Mouse (Mus musculus) lung, postnatal 10 days (tissue): ENCODE data around the gene Snupn.
"Not testable (repeated sequence)": the region's sequence is repeated elsewhere in the genome, so short reads cannot be mapped to it uniquely, and the experiment has no call there.

ENCODE experiments used
- DNase-seq: peaks from one replicate; pipeline ENCODE4 v3.0.0; 2021

Snupn gene

GRCm38 (mm10) chr9:56950414-56951400 is at the start of gene Snupn:
Snupn (plus strand) TSS chr9:56950878.
- peak; percentile 99 for DNase-seq

GRCm38 (mm10) chr9:56901187-56901586 is 49.5 kb upstream of the Snupn start:
- DNase-seq: peak; percentile 39

- no peak for DNase-seq
Observed at GRCm38 (mm10) chr9:56903662-56904061, 47.0 kb upstream of the Snupn start.

GRCm38 (mm10) chr9:56907549-56907948 is 43.1 kb upstream of the Snupn start:
- DNase-seq: no peak

GRCm38 (mm10) chr9:56909991-56910390 is 40.7 kb upstream of the Snupn start:
- not testable (repeated sequence) for DNase-seq

GRCm38 (mm10) chr9:56911017-56911416 is 39.7 kb upstream of the Snupn start:
- no peak for DNase-seq

- DNase-seq: no peak
Observed at GRCm38 (mm10) chr9:56913991-56914390, 36.7 kb upstream of the Snupn start.

- peak; percentile 60 for DNase-seq
Observed at GRCm38 (mm10) chr9:56915116-56915515, 35.6 kb upstream of the Snupn start.

GRCm38 (mm10) chr9:56915695-56916410 is 34.8 kb upstream of the Snupn start:
- DNase-seq: peak; percentile 79

- no peak for DNase-seq
Observed at GRCm38 (mm10) chr9:56917131-56917530, 33.5 kb upstream of the Snupn start.

- no peak for DNase-seq
Observed at GRCm38 (mm10) chr9:56918466-56918865, 32.2 kb upstream of the Snupn start.

- DNase-seq: no peak
Observed at GRCm38 (mm10) chr9:56922746-56923145, 27.9 kb upstream of the Snupn start.

GRCm38 (mm10) chr9:56923841-56924650 is 26.6 kb upstream of the Snupn start:
- DNase-seq: no peak

GRCm38 (mm10) chr9:56924651-56925027 is 26.0 kb upstream of the Snupn start:
- peak; percentile 95 for DNase-seq

- no peak for DNase-seq
Observed at GRCm38 (mm10) chr9:56925291-56926024, 25.2 kb upstream of the Snupn start.

- DNase-seq: no peak
Observed at GRCm38 (mm10) chr9:56926025-56926360, 24.7 kb upstream of the Snupn start.

- DNase-seq: no peak
Observed at GRCm38 (mm10) chr9:56926387-56926786, 24.3 kb upstream of the Snupn start.

GRCm38 (mm10) chr9:56927191-56928012 is 23.3 kb upstream of the Snupn start:
- peak; percentile 74 for DNase-seq

- peak; percentile 97 for DNase-seq
Observed at GRCm38 (mm10) chr9:56928041-56928811, 22.5 kb upstream of the Snupn start, which contains the start of gene Snx33. Snx33 (minus strand) TSS chr9:56928371.

GRCm38 (mm10) chr9:56929496-56929895 is 21.2 kb upstream of the Snupn start:
- DNase-seq: no peak

- no peak for DNase-seq
Observed at GRCm38 (mm10) chr9:56930556-56930955, 20.1 kb upstream of the Snupn start.
